Mouse (Mus musculus): Measurements from ENCODE around the gene Fam83g. TPM values are rescaled to one million over a fixed set of nuclear protein-coding genes. Genes with fewer than 3 reads are reported as not detected.

Gene Fam83g
- polyA plus RNA-seq, 1 experiment from 2014 or later: 0.21 TPM

GRCm38 (mm10) chr11:61655649-61656048, 28.2 kb upstream of the Fam83g start:
- Histone ChIP-seq H3K9ac (no peak overlapping the region), H3K36me3 (replicated peaks) (no peaks in the 10 kb centered on the region), H3K27me3 (replicated peaks) (no peaks in the 10 kb centered on the region), H3K4me3 (no peak overlapping the region), H3K9me3 (no peaks in the 10 kb centered on the region), H3K4me2 (no peak overlapping the region), H3K4me1 (no peaks in the 10 kb centered on the region), H3K27ac (no peak overlapping the region)
- no peak for ATAC-seq (replicated peaks)
- WGBS: 63% methylated on average over 4 of the region's 4 CpGs

GRCm38 (mm10) chr11:61656148-61656850, 27.6 kb upstream of the Fam83g start:
- Histone ChIP-seq H3K4me2 (no peak overlapping the region), H3K9ac (no peak overlapping the region), H3K27ac (no peak overlapping the region), H3K36me3 (replicated peaks) (no peaks in the 10 kb centered on the region), H3K27me3 (replicated peaks) (no peaks in the 10 kb centered on the region), H3K4me1 (no peaks in the 10 kb centered on the region), H3K9me3 (no peaks in the 10 kb centered on the region), H3K4me3 (no peak overlapping the region)
- no peak for ATAC-seq (replicated peaks)
- 68% methylated on average over 6 of the region's 6 CpGs for WGBS

- H3K4me3 ChIP-seq: no peak overlapping the region
- no peaks in the 10 kb centered on the region for H3K9me3 ChIP-seq
- H3K36me3 ChIP-seq (replicated peaks): no peaks in the 10 kb centered on the region
- no peaks in the 10 kb centered on the region for H3K27me3 ChIP-seq (replicated peaks)
- no peaks in the 10 kb centered on the region for H3K4me1 ChIP-seq
- no peak overlapping the region for H3K27ac ChIP-seq
- H3K9ac ChIP-seq: no peak overlapping the region
- 68% methylated on average over 2 of the region's 2 CpGs for WGBS
- no peak overlapping the region for H3K4me2 ChIP-seq
- ATAC-seq (replicated peaks): no peak
Measured at GRCm38 (mm10) chr11:61657432-61657831, 26.5 kb upstream of the Fam83g start.

GRCm38 (mm10) chr11:61658360-61658922, 25.4 kb upstream of the Fam83g start:
- WGBS: 94% methylated on average over 3 of the region's 3 CpGs

GRCm38 (mm10) chr11:61659011-61659858, 24.7 kb upstream of the Fam83g start:
- Histone ChIP-seq H3K4me1 (no peaks in the 10 kb centered on the region), H3K27me3 (replicated peaks) (no peaks in the 10 kb centered on the region), H3K4me3 (no peak overlapping the region), H3K36me3 (replicated peaks) (no peaks in the 10 kb centered on the region), H3K9me3 (no peaks in the 10 kb centered on the region), H3K27ac (no peak overlapping the region), H3K9ac (no peak overlapping the region), H3K4me2 (no peak overlapping the region)
- ATAC-seq (replicated peaks): no peak
- 83% methylated on average over 4 of the region's 4 CpGs for WGBS

More at GRCm38 (mm10) chr11:61658360-61658922, 25.4 kb upstream of the Fam83g start:
- Histone ChIP-seq H3K27me3 (replicated peaks) (no peaks in the 10 kb centered on the region), H3K27ac (no peak overlapping the region), H3K9me3 (no peaks in the 10 kb centered on the region), H3K9ac (no peak overlapping the region), H3K4me1 (no peaks in the 10 kb centered on the region), H3K4me3 (no peak overlapping the region), H3K36me3 (replicated peaks) (no peaks in the 10 kb centered on the region), H3K4me2 (no peak overlapping the region)
- no peak for ATAC-seq (replicated peaks)

- no peak overlapping the region for H3K9ac ChIP-seq
- no peaks in the 10 kb centered on the region for H3K36me3 ChIP-seq (replicated peaks)
- H3K27me3 ChIP-seq (replicated peaks): no peaks in the 10 kb centered on the region
- no peaks in the 10 kb centered on the region for H3K9me3 ChIP-seq
- no peak overlapping the region for H3K27ac ChIP-seq
- H3K4me1 ChIP-seq: no peaks in the 10 kb centered on the region
- no peak overlapping the region for H3K4me3 ChIP-seq
- no peak overlapping the region for H3K4me2 ChIP-seq
- WGBS: 92% methylated on average over 8 of the region's 8 CpGs
- ATAC-seq (replicated peaks): no peak
Measured at GRCm38 (mm10) chr11:61660001-61660400, 23.9 kb upstream of the Fam83g start.

GRCm38 (mm10) chr11:61660806-61661392, 23.0 kb upstream of the Fam83g start:
- ATAC-seq (replicated peaks): no peak
- Histone ChIP-seq H3K9ac (no peak overlapping the region), H3K4me1 (no peaks in the 10 kb centered on the region), H3K4me3 (no peak overlapping the region), H3K27ac (no peak overlapping the region), H3K27me3 (replicated peaks) (no peaks in the 10 kb centered on the region), H3K9me3 (no peaks in the 10 kb centered on the region), H3K36me3 (replicated peaks) (no peaks in the 10 kb centered on the region), H3K4me2 (no peak overlapping the region)
- 73% methylated on average over 7 of the region's 7 CpGs for WGBS

- Histone ChIP-seq H3K4me3 (no peak overlapping the region), H3K36me3 (replicated peaks) (no peaks in the 10 kb centered on the region), H3K27ac (no peak overlapping the region), H3K9me3 (no peaks in the 10 kb centered on the region), H3K9ac (no peak overlapping the region), H3K4me2 (no peak overlapping the region), H3K27me3 (replicated peaks) (no peaks in the 10 kb centered on the region), H3K4me1 (no peaks in the 10 kb centered on the region)
- WGBS: 97% methylated on average over 5 of the region's 5 CpGs
- no peak for ATAC-seq (replicated peaks)
Measured at GRCm38 (mm10) chr11:61662189-61662588, 21.7 kb upstream of the Fam83g start.

GRCm38 (mm10) chr11:61665401-61665800, 18.5 kb upstream of the Fam83g start:
- no peaks in the 10 kb centered on the region for H3K9me3 ChIP-seq
- H3K4me3 ChIP-seq: no peak overlapping the region
- H3K36me3 ChIP-seq (replicated peaks): no peaks in the 10 kb centered on the region
- H3K27me3 ChIP-seq (replicated peaks): no peaks in the 10 kb centered on the region
- H3K27ac ChIP-seq: no peak overlapping the region
- ATAC-seq (replicated peaks): no peak
- no peak overlapping the region for H3K9ac ChIP-seq
- WGBS: 80% methylated on average over 4 of the region's 4 CpGs
- H3K4me2 ChIP-seq: no peak overlapping the region
- no peaks in the 10 kb centered on the region for H3K4me1 ChIP-seq

GRCm38 (mm10) chr11:61665991-61666799, 17.7 kb upstream of the Fam83g start:
- 49% methylated on average over 7 of the region's 7 CpGs for WGBS
- Histone ChIP-seq H3K27ac (no peak overlapping the region), H3K4me1 (no peaks in the 10 kb centered on the region), H3K36me3 (replicated peaks) (no peaks in the 10 kb centered on the region), H3K9me3 (no peaks in the 10 kb centered on the region), H3K9ac (no peak overlapping the region), H3K4me3 (no peak overlapping the region), H3K27me3 (replicated peaks) (no peaks in the 10 kb centered on the region), H3K4me2 (no peak overlapping the region)
- no peak for ATAC-seq (replicated peaks)

GRCm38 (mm10) chr11:61667248-61667647, 16.6 kb upstream of the Fam83g start:
- ATAC-seq (replicated peaks): no peak
- H3K4me2 ChIP-seq: no peak overlapping the region
- no peak overlapping the region for H3K9ac ChIP-seq
- H3K27me3 ChIP-seq (replicated peaks): no peaks in the 10 kb centered on the region
- H3K9me3 ChIP-seq: no peaks in the 10 kb centered on the region
- 83% methylated on average over 5 of the region's 5 CpGs for WGBS
- H3K27ac ChIP-seq: no peak overlapping the region
- H3K4me3 ChIP-seq: no peak overlapping the region
- no peaks in the 10 kb centered on the region for H3K4me1 ChIP-seq
- H3K36me3 ChIP-seq (replicated peaks): no peaks in the 10 kb centered on the region

- Histone ChIP-seq H3K4me2 (no peak overlapping the region), H3K9ac (no peak overlapping the region), H3K27me3 (replicated peaks) (no peaks in the 10 kb centered on the region), H3K9me3 (no peaks in the 10 kb centered on the region), H3K27ac (no peak overlapping the region), H3K4me3 (no peak overlapping the region), H3K4me1 (no peaks in the 10 kb centered on the region), H3K36me3 (replicated peaks) (no peaks in the 10 kb centered on the region)
- ATAC-seq (replicated peaks): no peak
- WGBS: 82% methylated on average over 5 of the region's 5 CpGs
Measured at GRCm38 (mm10) chr11:61667782-61668181, 16.1 kb upstream of the Fam83g start.
